Mouse (Mus musculus) hindbrain, embryonic 14.5 days (tissue): ENCODE measurements around the gene Defb25. TPM values are rescaled to one million over a fixed set of nuclear protein-coding genes. Genes with fewer than 3 reads are reported as not detected.

ENCODE experiments used
- ATAC-seq: fragments of 200-750 bp; cut with Nextera tagmentation; 2 replicates; pipeline ENCODE4 v1.8.0; 2017; ENCODE audit warnings: moderate number of reproducible peaks, mild to moderate bottlenecking, moderate TSS enrichment, moderate library complexity; ENCODE audit not compliant: low FRiP score
- DNase-seq: peaks from one replicate; pipeline ENCODE4 v3.0.0-alpha.2; 2015; ENCODE audit warnings: low spot score
- H3K27ac ChIP-seq: fragments of 300-500 bp; sonication (generic); 2 replicates; pipeline ENCODE4 v1.5.1; 2014; ENCODE audit warnings: mild to moderate bottlenecking, moderate library complexity
- H3K27me3 ChIP-seq: fragments of 300-500 bp; sonication (generic); 2 replicates; pipeline ENCODE4 v1.6.1; 2014; ENCODE audit warnings: mild to moderate bottlenecking, low read length, mixed read lengths; ENCODE audit not compliant: control insufficient read depth, insufficient read depth
- H3K36me3 ChIP-seq: fragments of 300-500 bp; sonication (generic); replicated peaks from 2 replicates; pipeline ENCODE4 v1.6.1; 2014; ENCODE audit not compliant: control insufficient read depth, insufficient read depth
- H3K4me1 ChIP-seq: fragments of 300-500 bp; sonication (generic); replicated peaks from 2 replicates; pipeline ENCODE4 v1.6.1; 2014; ENCODE audit warnings: antibody characterized with exemption, low read length, mixed read lengths; ENCODE audit not compliant: control insufficient read depth, insufficient read depth
- H3K4me2 ChIP-seq: fragments of 300-500 bp; sonication (generic); replicated peaks from 2 replicates; pipeline ENCODE4 v1.6.1; 2014; ENCODE audit warnings: mild to moderate bottlenecking, moderate library complexity
- H3K4me3 ChIP-seq: fragments of 300-500 bp; sonication (generic); replicated peaks from 2 replicates; pipeline ENCODE4 v1.5.1; 2014; ENCODE audit warnings: mild to moderate bottlenecking, low read length
- H3K9ac ChIP-seq: fragments of 300-500 bp; sonication (generic); 2 replicates; pipeline ENCODE4 v1.6.1; 2014
- H3K9me3 ChIP-seq: fragments of 300-500 bp; sonication (generic); 2 replicates; pipeline ENCODE4 v1.6.1; 2016; ENCODE audit warnings: low read length; ENCODE audit not compliant: control insufficient read depth
- WGBS: fragments of 180-500 bp; shearing (Covaris S2); extraction: QIAGEN DNeasy Blood & Tissue Kit; methylation state at CpG from one replicate; pipeline ENCODE4 v1.1.7; 2014; 5-methylcytosine and 5-hydroxymethylcytosine counted together
- polyA plus RNA-seq: library from polyadenylated mRNA; unstranded; fragments of >200 nt; fragmentation: Nextera tagmentation; extraction: Ambion mirVana; gene quantifications from 2 replicates; pipeline ENCODE4 v1.2.1, GENCODE M21; 2014

Defb25 gene
- polyA plus RNA-seq, 1 experiment from 2014 or later, result not detected

DNA sequence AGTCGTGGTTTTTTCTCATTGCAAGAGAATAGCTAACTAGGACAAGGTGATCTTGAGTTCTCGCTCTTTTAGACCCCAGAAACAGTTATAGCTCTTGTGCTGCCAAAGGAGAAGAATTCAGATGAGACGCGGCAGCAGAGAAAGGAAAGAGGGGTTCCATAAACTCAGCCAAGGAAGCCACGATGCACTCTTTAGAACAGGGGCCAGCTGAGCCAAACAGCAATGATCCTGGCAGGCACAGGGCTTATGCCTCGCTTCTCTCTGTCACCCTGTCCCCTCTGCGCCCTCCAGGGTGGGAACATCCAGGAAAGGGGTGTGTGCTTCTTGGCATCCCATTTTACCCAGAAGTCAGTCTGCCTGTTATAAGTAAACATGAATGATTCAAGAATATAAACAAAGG lies 23.6 kb downstream of the Defb25 start, which contains the start of gene Defb45:
Gene Defb45, minus strand, starts transcription at position 101 of the 400 bp plus-strand sequence.
- no peaks in the 10 kb centered on the region for H3K4me1 ChIP-seq
- H3K4me3 ChIP-seq, result no peak within 1 kb of the TSS
- H3K9me3 ChIP-seq, result no peaks in the 10 kb centered on the region
- no peak within 1 kb of the TSS for H3K4me2 ChIP-seq
- H3K9ac ChIP-seq, result no peak within 1 kb of the TSS
- H3K36me3 ChIP-seq, result no peaks in the 10 kb centered on the region
- DNase-seq, result no peak
- H3K27ac ChIP-seq, result no peak within 1 kb of the TSS
- no peaks in the 10 kb centered on the region for H3K27me3 ChIP-seq
- WGBS, result 67% methylated on average over 7 of the region's 7 CpGs
- ATAC-seq, result no peak

DNA sequence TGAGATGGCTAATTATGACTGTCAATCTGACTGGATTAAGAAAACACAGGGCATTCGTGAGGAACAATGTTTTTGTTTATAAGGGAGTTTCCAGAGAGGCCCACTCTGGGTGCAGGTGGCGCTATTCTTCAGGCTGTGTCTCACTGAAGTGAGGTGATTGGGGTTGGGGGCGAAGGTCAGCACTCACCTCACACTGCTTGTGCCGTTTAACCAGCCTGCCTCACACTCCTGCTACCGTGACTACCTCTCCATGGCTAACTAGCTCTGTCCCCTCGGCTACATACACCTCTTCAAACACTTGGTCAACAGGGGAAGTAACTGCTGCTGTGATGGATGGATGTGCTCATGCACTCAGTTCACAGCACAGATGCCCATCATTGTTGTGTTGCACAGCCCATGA lies 33.8 kb downstream of the Defb25 start:
- Histone ChIP-seq H3K4me2 (no peak overlapping the region), H3K4me3 (no peak overlapping the region), H3K27me3 (no peaks in the 10 kb centered on the region), H3K9ac (no peak overlapping the region), H3K36me3 (no peaks in the 10 kb centered on the region), H3K27ac (no peak overlapping the region), H3K4me1 (no peaks in the 10 kb centered on the region), H3K9me3 (no peaks in the 10 kb centered on the region)
- 55% methylated on average over 6 of the region's 6 CpGs for WGBS
- ATAC-seq, result no peak
- no peak for DNase-seq

DNA sequence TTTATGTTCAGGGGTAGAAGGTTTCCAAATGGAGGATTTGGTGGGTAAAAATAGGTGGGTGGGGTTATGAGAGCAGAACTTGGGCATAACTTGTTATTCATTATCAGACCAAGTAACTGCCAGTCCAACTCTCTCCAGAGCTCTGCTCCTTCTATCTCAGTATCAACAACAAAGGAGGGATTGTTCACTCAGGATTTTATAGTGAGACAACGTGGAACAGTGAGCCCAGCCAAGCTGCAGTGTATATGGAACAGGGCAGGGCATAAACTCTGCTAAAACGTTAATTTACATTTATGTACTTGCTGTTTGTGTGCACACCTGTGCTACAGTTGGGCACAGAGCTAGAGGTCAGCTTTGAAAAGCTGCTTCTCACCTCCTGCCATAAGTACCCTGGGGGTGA lies 34.4 kb downstream of the Defb25 start:
- ATAC-seq, result no peak
- no peak for DNase-seq
- H3K27me3 ChIP-seq, result no peaks in the 10 kb centered on the region
- no peaks in the 10 kb centered on the region for H3K36me3 ChIP-seq
- H3K9me3 ChIP-seq, result no peaks in the 10 kb centered on the region
- no peak overlapping the region for H3K4me2 ChIP-seq
- no peak overlapping the region for H3K9ac ChIP-seq
- no peaks in the 10 kb centered on the region for H3K4me1 ChIP-seq
- H3K27ac ChIP-seq, result no peak overlapping the region
- WGBS, result 55% methylated on average over 2 of the region's 2 CpGs
- H3K4me3 ChIP-seq, result no peak overlapping the region

DNA sequence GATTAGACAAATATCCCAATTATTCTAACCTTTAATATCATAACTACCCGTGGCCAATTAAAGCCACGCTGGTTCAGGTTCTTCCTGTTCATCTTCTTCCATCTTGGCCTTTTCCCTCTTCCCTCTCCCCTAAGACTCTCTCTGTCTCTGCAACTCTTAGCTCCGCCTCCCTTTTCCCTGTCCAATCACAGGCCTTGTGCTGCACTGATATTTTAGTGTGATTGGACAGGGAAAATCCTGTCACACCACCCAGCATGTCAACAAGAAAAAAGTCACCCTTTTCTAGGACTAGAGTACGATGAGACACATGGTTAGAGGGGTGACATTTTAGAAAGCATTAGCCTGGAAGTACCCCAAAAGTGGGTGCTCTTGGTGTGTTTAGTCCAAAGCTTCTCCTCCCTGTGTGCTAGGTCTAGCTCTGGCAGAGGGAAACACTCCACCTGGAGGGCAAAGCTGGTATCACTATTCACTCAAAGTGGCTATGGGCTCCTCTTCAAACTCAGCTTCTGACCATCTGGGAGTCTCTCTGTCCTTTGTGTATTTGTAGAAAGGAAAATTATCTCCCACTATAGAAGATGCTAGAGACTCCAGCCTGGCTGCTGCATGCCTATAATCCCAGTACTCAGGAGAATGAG lies 35.8 kb downstream of the Defb25 start:
- no peak for ATAC-seq
- H3K27ac ChIP-seq, result no peak overlapping the region

DNA sequence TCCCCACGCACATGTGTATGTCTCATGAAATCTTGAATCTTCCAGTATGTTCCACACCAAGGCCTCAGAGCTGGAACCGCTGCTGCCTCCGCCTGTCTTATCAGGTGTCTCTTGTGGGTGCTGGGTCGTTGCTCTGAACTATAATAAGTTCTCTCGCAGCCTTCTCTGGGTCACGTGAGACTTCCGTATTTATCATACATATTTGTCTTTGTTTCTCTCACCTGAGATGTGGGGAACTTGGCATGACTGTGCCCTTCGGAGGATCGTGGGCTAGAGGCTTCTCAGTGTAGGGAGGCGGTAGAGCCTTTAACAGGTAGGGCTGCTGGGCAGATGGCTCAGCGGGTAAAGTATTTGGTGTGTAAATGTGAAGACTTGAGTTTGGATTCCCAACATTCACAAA lies 42.2 kb downstream of the Defb25 start:
- no peaks in the 10 kb centered on the region for H3K36me3 ChIP-seq
- H3K4me3 ChIP-seq, result no peak overlapping the region
- DNase-seq, result no peak
- H3K27me3 ChIP-seq, result no peaks in the 10 kb centered on the region
- no peak overlapping the region for H3K9ac ChIP-seq
- 92% methylated on average over 11 of the region's 11 CpGs for WGBS
- H3K4me1 ChIP-seq, result no peaks in the 10 kb centered on the region
- H3K27ac ChIP-seq, result no peak overlapping the region
- H3K4me2 ChIP-seq, result no peak overlapping the region
- H3K9me3 ChIP-seq, result no peaks in the 10 kb centered on the region
- ATAC-seq, result no peak

More for the DNA sequence above, 35.8 kb downstream of the Defb25 start:
- 72% methylated on average over 4 of the region's 4 CpGs for WGBS
- Histone ChIP-seq H3K36me3 (no peaks in the 10 kb centered on the region), H3K4me3 (no peak overlapping the region), H3K27me3 (no peaks in the 10 kb centered on the region), H3K4me1 (no peaks in the 10 kb centered on the region), H3K9me3 (no peaks in the 10 kb centered on the region), H3K9ac (no peak overlapping the region), H3K4me2 (no peak overlapping the region)
- DNase-seq, result no peak

DNA sequence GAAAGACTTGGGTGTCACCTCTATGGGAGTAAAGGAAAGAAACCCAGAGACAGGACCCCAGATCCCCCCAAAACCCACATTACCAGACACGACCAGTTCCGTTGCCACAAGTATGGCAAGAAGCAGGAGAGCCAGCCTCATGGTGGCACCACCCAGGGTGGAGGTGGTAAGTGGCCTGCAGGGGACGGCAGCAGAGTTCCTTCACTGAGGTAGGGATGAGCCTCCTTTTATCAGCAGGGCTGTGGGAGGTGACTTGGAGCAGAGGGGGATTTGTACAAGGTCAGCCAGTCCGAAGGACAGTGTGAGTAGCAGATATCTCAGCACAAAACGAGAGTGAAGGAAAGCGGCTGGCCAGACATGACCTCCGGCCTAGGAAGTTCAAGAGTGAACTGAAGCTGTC lies 42.7 kb downstream of the Defb25 start, which contains the start of gene Defb19:
Gene Defb19, minus strand, starts transcription at position 206 of the 400 bp plus-strand sequence.
- ATAC-seq (no peak), DNase-seq (no peak)
- no peak within 1 kb of the TSS for H3K4me3 ChIP-seq
- no peaks in the 10 kb centered on the region for H3K9me3 ChIP-seq
- no peak within 1 kb of the TSS for H3K9ac ChIP-seq
- H3K27me3 ChIP-seq, result no peaks in the 10 kb centered on the region
- H3K36me3 ChIP-seq, result no peaks in the 10 kb centered on the region
- no peak within 1 kb of the TSS for H3K27ac ChIP-seq
- H3K4me2 ChIP-seq, result no peak within 1 kb of the TSS
- 72% methylated on average over 7 of the region's 7 CpGs for WGBS
- H3K4me1 ChIP-seq, result no peaks in the 10 kb centered on the region

DNA sequence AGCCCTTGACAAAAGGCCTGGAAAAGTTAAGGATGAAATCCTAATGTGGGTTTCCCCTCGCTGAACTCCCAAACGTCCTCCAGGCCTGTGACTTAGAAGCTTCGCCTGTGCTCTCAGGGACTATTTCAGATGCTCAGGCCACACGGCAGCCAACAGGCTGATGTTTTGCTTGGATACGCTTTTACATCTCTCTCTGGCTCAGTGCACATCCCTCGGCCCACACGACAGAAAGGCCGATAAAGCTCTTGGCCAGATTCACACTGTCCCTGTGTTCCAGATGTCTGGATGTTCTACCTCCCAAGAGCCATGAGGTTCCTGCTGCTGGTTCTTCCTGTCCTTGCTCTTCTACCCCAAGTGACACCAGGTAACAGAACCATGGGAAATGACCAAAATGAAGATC lies 49.4 kb downstream of the Defb25 start:
- H3K27me3 ChIP-seq, result no peaks in the 10 kb centered on the region
- H3K4me2 ChIP-seq, result no peak overlapping the region
- no peaks in the 10 kb centered on the region for H3K9me3 ChIP-seq
- DNase-seq (no peak), ATAC-seq (no peak)
- H3K27ac ChIP-seq, result no peak overlapping the region
- H3K4me1 ChIP-seq, result no peaks in the 10 kb centered on the region
- no peaks in the 10 kb centered on the region for H3K36me3 ChIP-seq
- 85% methylated on average over 8 of the region's 8 CpGs for WGBS
- H3K4me3 ChIP-seq, result no peak overlapping the region
- no peak overlapping the region for H3K9ac ChIP-seq

Other genes with a start within 250 kb of the Defb25 start
- gene Nrsn2, start 246.4 kb downstream of the Defb25 start, polyA plus RNA-seq, result 48.0 and 56.9 TPM in 2 replicates
- gene Sox12, start 225.0 kb downstream of the Defb25 start, polyA plus RNA-seq, result 18.8 and 19.5 TPM in 2 replicates
- 16.5 and 17.2 TPM in 2 replicates for gene Zcchc3, start 208.0 kb downstream of the Defb25 start, polyA plus RNA-seq
- 2.5 and 3.8 TPM in 2 replicates for gene 6820408C15Rik, start 207.5 kb downstream of the Defb25 start, polyA plus RNA-seq
- not detected in 2 replicates for gene Defb23, start 158.4 kb downstream of the Defb25 start, polyA plus RNA-seq
- gene Defb20, start 146.0 kb downstream of the Defb25 start, polyA plus RNA-seq, result not detected in 2 replicates
- gene Defb22, start 132.9 kb downstream of the Defb25 start, polyA plus RNA-seq, result not detected in 2 replicates
- gene Defb26, start 111.4 kb downstream of the Defb25 start, polyA plus RNA-seq, result not detected in 2 replicates
- not detected in 2 replicates for gene Defb28, start 104.8 kb downstream of the Defb25 start, polyA plus RNA-seq
- gene Defb29, start 83.0 kb downstream of the Defb25 start, polyA plus RNA-seq, result not detected in 2 replicates
- not detected in 2 replicates for gene Gm17416, start 53.7 kb downstream of the Defb25 start, polyA plus RNA-seq
- not detected in 2 replicates for gene Defb21, start 50.3 kb downstream of the Defb25 start, polyA plus RNA-seq
- gene Defb19, start 42.7 kb downstream of the Defb25 start, polyA plus RNA-seq, result not detected in 2 replicates
- not detected in 2 replicates for gene Defb45, start 23.7 kb downstream of the Defb25 start, polyA plus RNA-seq
- gene Defb36, start 18.7 kb downstream of the Defb25 start, polyA plus RNA-seq, result not detected in 2 replicates
- 0.33 and 0.87 TPM in 2 replicates for gene Rem1, start 3.9 kb upstream of the Defb25 start, polyA plus RNA-seq
- 155 and 164 TPM in 2 replicates for gene H13, start 46.4 kb upstream of the Defb25 start, polyA plus RNA-seq
- gene Mcts2, start 64.0 kb upstream of the Defb25 start, polyA plus RNA-seq, result 34.0 and 41.9 TPM in 2 replicates
- gene Id1, start 113.2 kb upstream of the Defb25 start, polyA plus RNA-seq, result 56.5 and 68.0 TPM in 2 replicates
- gene Cox4i2, start 131.1 kb upstream of the Defb25 start, polyA plus RNA-seq, result 5.8 TPM in 2 replicates
- gene Bcl2l1, start 208.7 kb upstream of the Defb25 start, polyA plus RNA-seq, result 155 and 165 TPM in 2 replicates
- 17.2 and 20.1 TPM in 2 replicates for gene Tpx2, start 224.9 kb upstream of the Defb25 start, polyA plus RNA-seq